Mouse (Mus musculus) central nervous system, embryonic 14 days (tissue): ENCODE measurements around the gene Krtap19-2. TPM values are rescaled to one million over a fixed set of nuclear protein-coding genes. Genes with fewer than 3 reads are reported as not detected.

Source experiments
- polyA plus RNA-seq: library from polyadenylated mRNA; depleted of rRNA; stranded (reverse); fragments of >200 nt; gene quantifications from 2 replicates; pipeline ENCODE4 v1.2.3, GENCODE M21; 2012; rRNA removed

Gene Krtap19-2
- polyA plus RNA-seq = not detected in 2 replicates

GRCm38 (mm10) chr16:88874169-88874568 is at the start of gene Krtap19-2:
Gene Krtap19-2, minus strand, starts transcription at chr16:88874269.

GRCm38 (mm10) chr16:88896357-88896756 is 22.3 kb upstream of the Krtap19-2 start, which contains the start of gene Krtap19-5:
Gene Krtap19-5, minus strand, starts transcription at chr16:88896457.

DNA sequence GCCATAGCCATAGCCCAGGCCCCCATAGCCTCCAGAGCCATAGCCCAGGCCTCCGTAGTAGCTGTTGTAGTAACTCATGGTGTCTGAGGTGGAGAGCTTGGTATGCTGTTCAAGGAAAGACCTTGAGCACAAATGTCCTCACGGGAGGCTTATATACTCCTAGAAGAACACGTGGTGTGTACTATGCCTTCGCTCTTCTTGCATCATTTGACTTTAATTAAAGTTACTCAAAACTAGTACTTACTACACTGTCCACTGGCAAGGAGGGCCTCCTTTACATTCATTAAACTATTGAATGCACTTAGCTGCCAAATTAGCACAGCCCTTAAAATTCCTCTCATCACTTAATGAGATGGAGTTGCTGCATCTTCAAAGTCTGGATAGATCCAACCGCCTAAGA is 10.9 kb upstream of the Krtap19-2 start, which contains the start of gene Krtap19-4:
TSS of gene Krtap19-4 (minus strand) at position 101 of the 400 bp plus-strand sequence.

GRCm38 (mm10) chr16:88877938-88878337 is 3.9 kb upstream of the Krtap19-2 start, which contains the start of gene Krtap19-3:
Gene Krtap19-3, minus strand, starts transcription at chr16:88878038.

DNA sequence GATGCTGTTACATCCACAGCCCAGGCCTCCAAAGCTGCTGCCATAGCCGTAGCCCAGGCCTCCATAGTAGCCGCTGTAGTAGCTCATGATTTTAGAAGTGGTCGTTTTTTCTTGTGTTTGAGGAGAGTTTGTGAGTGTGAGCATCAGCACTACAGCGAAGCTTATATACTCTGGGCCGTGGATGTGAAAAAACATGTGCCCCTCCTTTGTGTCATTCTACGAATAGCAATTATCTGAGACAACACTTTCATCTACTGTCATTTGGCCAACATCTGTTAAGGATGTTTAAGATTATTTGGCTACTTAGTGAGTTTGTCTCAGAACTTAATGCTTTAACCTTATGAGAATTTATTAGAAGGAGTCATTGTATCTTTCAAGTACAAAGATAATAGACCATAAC is 4.8 kb downstream of the Krtap19-2 start, which contains the start of gene Krtap19-1:
TSS of gene Krtap19-1 (minus strand) at position 101 of the 400 bp plus-strand sequence.

DNA sequence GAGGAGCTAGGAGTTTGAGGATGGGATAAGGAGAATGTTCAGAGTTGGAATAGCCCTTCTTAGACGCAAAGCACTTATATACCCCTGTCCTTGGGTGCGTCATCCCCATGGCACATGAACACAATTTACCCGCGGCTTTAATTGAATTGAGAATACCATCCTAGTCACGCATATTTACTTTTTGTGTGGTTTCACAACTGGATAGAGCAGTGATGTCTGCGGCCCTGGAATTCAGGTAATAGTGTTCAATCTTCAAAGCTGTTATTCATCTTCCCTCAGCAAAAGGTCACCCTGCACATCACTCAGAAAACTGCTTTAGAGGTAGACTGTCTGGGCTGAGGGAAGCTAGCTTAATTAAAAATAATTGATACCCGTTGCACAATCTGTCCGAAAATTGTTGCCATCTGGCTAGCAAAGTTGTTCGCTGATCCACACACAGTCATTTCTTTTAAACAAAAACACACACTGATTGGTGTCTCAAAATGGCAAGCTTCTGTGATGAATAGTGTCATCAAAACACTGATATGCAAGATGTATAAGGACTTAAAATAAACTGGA is 47.9 kb downstream of the Krtap19-2 start, which contains the start of gene Krtap14:
TSS of gene Krtap14 (minus strand) at position 51 of the 558 bp plus-strand sequence.

Other genes starting within 250 kb of the Krtap19-2 start
- gene 2310079G19Rik, start 246.6 kb downstream of the Krtap19-2 start, polyA plus RNA-seq = not detected in 2 replicates
- not detected in 2 replicates for gene Krtap26-1, start 226.5 kb downstream of the Krtap19-2 start, polyA plus RNA-seq
- gene Krtap27-1, start 202.6 kb downstream of the Krtap19-2 start, polyA plus RNA-seq = not detected in 2 replicates
- gene 2310061N02Rik, start 166.3 kb downstream of the Krtap19-2 start, polyA plus RNA-seq = not detected in 2 replicates
- not detected in 2 replicates for gene Krtap13-1, start 145.4 kb downstream of the Krtap19-2 start, polyA plus RNA-seq
- not detected in 2 replicates for gene Krtap13, start 122.6 kb downstream of the Krtap19-2 start, polyA plus RNA-seq
- not detected in 2 replicates for gene 2310034C09Rik, start 115.4 kb downstream of the Krtap19-2 start, polyA plus RNA-seq
- not detected in 2 replicates for gene 2310057N15Rik, start 100.1 kb downstream of the Krtap19-2 start, polyA plus RNA-seq
- gene Gm5965, start 96.4 kb downstream of the Krtap19-2 start, polyA plus RNA-seq = not detected in 2 replicates
- gene Gm20741, start 62.0 kb downstream of the Krtap19-2 start, polyA plus RNA-seq = not detected in 2 replicates
- gene Krtap15, start 54.1 kb downstream of the Krtap19-2 start, polyA plus RNA-seq = not detected in 2 replicates
- not detected in 2 replicates for gene Krtap14, start 48.1 kb downstream of the Krtap19-2 start, polyA plus RNA-seq
- gene Krtap19-1, start 4.9 kb downstream of the Krtap19-2 start, polyA plus RNA-seq = not detected in 2 replicates
- gene Krtap19-3, start 3.8 kb upstream of the Krtap19-2 start, polyA plus RNA-seq = not detected in 2 replicates
- not detected in 2 replicates for gene Krtap19-4, start 10.8 kb upstream of the Krtap19-2 start, polyA plus RNA-seq
- not detected in 2 replicates for gene Krtap19-5, start 22.2 kb upstream of the Krtap19-2 start, polyA plus RNA-seq
- gene Krtap19-9b, start 58.0 kb upstream of the Krtap19-2 start, polyA plus RNA-seq = not detected in 2 replicates
- not detected in 2 replicates for gene Krtap16-3, start 88.6 kb upstream of the Krtap19-2 start, polyA plus RNA-seq
- gene Krtap22-2, start 136.5 kb upstream of the Krtap19-2 start, polyA plus RNA-seq = not detected in 2 replicates
- gene Gm10229, start 141.0 kb upstream of the Krtap19-2 start, polyA plus RNA-seq = not detected in 2 replicates
- not detected in 2 replicates for gene Krtap6-1, start 157.4 kb upstream of the Krtap19-2 start, polyA plus RNA-seq
- gene Gm10228, start 167.2 kb upstream of the Krtap19-2 start, polyA plus RNA-seq = not detected in 2 replicates
- not detected in 2 replicates for gene Krtap6-5, start 173.6 kb upstream of the Krtap19-2 start, polyA plus RNA-seq
- gene 1110025L11Rik, start 189.7 kb upstream of the Krtap19-2 start, polyA plus RNA-seq = not detected in 2 replicates
- not detected in 2 replicates for gene Krtap6-3, start 209.7 kb upstream of the Krtap19-2 start, polyA plus RNA-seq